Mouse (Mus musculus) megakaryocyte, embryonic 14.5 days (primary cell): ENCODE results near the gene Mfsd10.

ENCODE experiments used
- FLI1 ChIP-seq: IDR thresholded peaks from 2 replicates; pipeline ENCODE4 v1.6.1; 2012; ENCODE audit warnings: low read length, inconsistent platforms, mixed read lengths
- GATA1 ChIP-seq: IDR thresholded peaks from 3 replicates; pipeline ENCODE4 v1.6.1; 2012; ENCODE audit warnings: mixed read lengths, low read length, inconsistent platforms, borderline replicate concordance

- TF ChIP-seq GATA1 (no peak), FLI1 (peak; percentile 55)
These were observed 22.9 kb upstream of the Mfsd10 start, which contains the start of the genes Nop14 and Grk4 for GRCm38 (mm10) chr5:34659686-34660590.
